Mouse (Mus musculus): ENCODE measurements around the gene Fastk.
A peak's percentile ranks its signal among the peaks of the same experiment; 100 is the strongest.

DNA sequence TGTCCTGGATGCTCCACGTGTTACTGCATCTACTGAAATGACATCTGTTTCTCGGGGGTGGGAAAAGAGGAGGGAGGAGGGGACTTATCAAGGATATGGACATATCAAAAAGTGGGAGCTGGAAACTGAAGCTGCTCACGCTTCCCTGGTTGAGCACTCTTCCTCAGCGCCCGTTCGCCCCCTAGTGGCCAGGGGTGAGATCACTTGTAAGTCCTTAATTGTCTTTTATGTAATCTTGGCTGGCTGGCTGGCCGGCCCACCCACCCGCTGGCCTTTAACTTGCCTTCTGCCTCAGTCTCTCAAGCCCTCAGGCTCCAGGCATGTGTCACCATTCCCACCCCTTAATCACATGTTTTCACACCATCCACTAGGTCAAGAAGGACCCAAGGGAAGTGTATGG, 41.0 kb upstream of the Fastk start:
- TF ChIP-seq CTCF (IDR thresholded peaks at IDR 0.05; ENCODE audit: borderline replicate concordance, control insufficient read depth, extremely low read depth, insufficient read depth, low read length, poor library complexity) = peak; percentile 90
- no peak for TF ChIP-seq POLR2A (IDR thresholded peaks at IDR 0.05; ENCODE audit: control insufficient read depth, extremely low read depth, insufficient read depth, low read length, poor library complexity)
